Mouse (Mus musculus): ENCODE measurements around the gene Fanci. TPM values are rescaled to one million over a fixed set of nuclear protein-coding genes. Genes with fewer than 3 reads are reported as not detected.

Fanci gene
- polyA plus RNA-seq, 1 experiment from 2014 or later, result 3.0 TPM

GRCm38 (mm10) chr7:79392860-79393513 lies 1.3 kb downstream of the Fanci start:
- peak; percentile 50 for DNase-seq
- TF ChIP-seq EP300 (IDR thresholded peaks at IDR 0.05; ENCODE audit: low read depth), result no peak
- peak; percentile 52 for TF ChIP-seq CTCF (IDR thresholded peaks at IDR 0.05; ENCODE audit: low read depth)
- H3K4me2 ChIP-seq (ENCODE audit: low read depth, low read length), result peak overlapping the region; percentile 98
- 43% methylated on average over 9 of the region's 9 CpGs for WGBS (ENCODE audit: insufficient replicate concordance)
- peak overlapping the region; percentile 79 for H3K4me3 ChIP-seq (ENCODE audit: low read depth, low read length)
- no peaks in the 10 kb centered on the region for H3K27me3 ChIP-seq (ENCODE audit: insufficient read depth, low read length)
- H3K27ac ChIP-seq (ENCODE audit: low read depth), result peak overlapping the region; percentile 62
- H3K9me3 ChIP-seq (ENCODE audit: low read length), result no peaks in the 10 kb centered on the region
- ATAC-seq, result peak; percentile 62
- H3K36me3 ChIP-seq (replicated peaks; ENCODE audit: insufficient read depth, low read length), result no peaks in the 10 kb centered on the region
- H3K9ac ChIP-seq (replicated peaks), result peak overlapping the region; percentile 79
- peaks cover 9% of the 10 kb centered on the region; the same call in 1 of the 2 replicates for H3K4me1 ChIP-seq (ENCODE audit: insufficient read depth)

GRCm38 (mm10) chr7:79393924-79394323 lies 2.2 kb downstream of the Fanci start:
- TF ChIP-seq CTCF (IDR thresholded peaks at IDR 0.05; ENCODE audit: low read depth), result no peak
- TF ChIP-seq EP300 (IDR thresholded peaks at IDR 0.05; ENCODE audit: low read depth), result no peak
- H3K9me3 ChIP-seq (ENCODE audit: low read length), result no peaks in the 10 kb centered on the region
- no peak for DNase-seq
- no peak overlapping the region for H3K4me2 ChIP-seq (ENCODE audit: low read depth, low read length)
- H3K27me3 ChIP-seq (ENCODE audit: insufficient read depth, low read length), result no peaks in the 10 kb centered on the region
- H3K27ac ChIP-seq (ENCODE audit: low read depth), result no peak overlapping the region
- H3K4me3 ChIP-seq (ENCODE audit: low read depth, low read length), result no peak overlapping the region
- ATAC-seq, result no peak
- H3K36me3 ChIP-seq (replicated peaks; ENCODE audit: insufficient read depth, low read length), result no peaks in the 10 kb centered on the region
- no peak overlapping the region for H3K9ac ChIP-seq (replicated peaks)
- H3K4me1 ChIP-seq (ENCODE audit: insufficient read depth), result peaks cover 9% of the 10 kb centered on the region; the same call in 1 of the 2 replicates
- WGBS (ENCODE audit: insufficient replicate concordance), result 92% methylated on average over 7 of the region's 7 CpGs

GRCm38 (mm10) chr7:79394666-79395065 lies 2.9 kb downstream of the Fanci start:
- no peak overlapping the region for H3K27ac ChIP-seq (ENCODE audit: low read depth)
- no peaks in the 10 kb centered on the region for H3K27me3 ChIP-seq (ENCODE audit: insufficient read depth, low read length)
- H3K4me3 ChIP-seq (ENCODE audit: low read depth, low read length), result no peak overlapping the region
- TF ChIP-seq EP300 (IDR thresholded peaks at IDR 0.05; ENCODE audit: low read depth), result no peak
- TF ChIP-seq CTCF (IDR thresholded peaks at IDR 0.05; ENCODE audit: low read depth), result no peak
- ATAC-seq (no peak), DNase-seq (no peak)
- H3K4me1 ChIP-seq (ENCODE audit: insufficient read depth), result peaks cover 9% of the 10 kb centered on the region; the same call in 1 of the 2 replicates
- no peaks in the 10 kb centered on the region for H3K36me3 ChIP-seq (replicated peaks; ENCODE audit: insufficient read depth, low read length)
- no peak overlapping the region for H3K9ac ChIP-seq (replicated peaks)
- 87% methylated on average over 7 of the region's 7 CpGs for WGBS (ENCODE audit: insufficient replicate concordance)
- no peaks in the 10 kb centered on the region for H3K9me3 ChIP-seq (ENCODE audit: low read length)
- no peak overlapping the region for H3K4me2 ChIP-seq (ENCODE audit: low read depth, low read length)

- WGBS (ENCODE audit: insufficient replicate concordance), result 84% methylated on average over 7 of the region's 7 CpGs
- no peak for TF ChIP-seq EP300 (IDR thresholded peaks at IDR 0.05; ENCODE audit: low read depth)
- no peak for TF ChIP-seq CTCF (IDR thresholded peaks at IDR 0.05; ENCODE audit: low read depth)
- Histone ChIP-seq H3K9ac (replicated peaks) (no peak overlapping the region), H3K27me3 (ENCODE audit: insufficient read depth, low read length) (no peaks in the 10 kb centered on the region), H3K36me3 (replicated peaks; ENCODE audit: insufficient read depth, low read length) (no peaks in the 10 kb centered on the region), H3K4me2 (ENCODE audit: low read depth, low read length) (no peak overlapping the region), H3K4me3 (ENCODE audit: low read depth, low read length) (no peak overlapping the region), H3K27ac (ENCODE audit: low read depth) (no peak overlapping the region), H3K9me3 (ENCODE audit: low read length) (no peaks in the 10 kb centered on the region), H3K4me1 (ENCODE audit: insufficient read depth) (peaks cover 9% of the 10 kb centered on the region; the same call in 1 of the 2 replicates)
- no peak for DNase-seq
- ATAC-seq, result no peak
These were observed 3.5 kb downstream of the Fanci start for GRCm38 (mm10) chr7:79395186-79395585.

- ATAC-seq, result no peak
- Histone ChIP-seq H3K36me3 (replicated peaks; ENCODE audit: insufficient read depth, low read length) (no peaks in the 10 kb centered on the region; the same call in 1 of the 2 replicates), H3K4me2 (ENCODE audit: low read depth, low read length) (no peak overlapping the region), H3K4me1 (ENCODE audit: insufficient read depth) (peaks cover 5% of the 10 kb centered on the region; the same call in 1 of the 2 replicates), H3K27me3 (ENCODE audit: insufficient read depth, low read length) (no peaks in the 10 kb centered on the region), H3K27ac (ENCODE audit: low read depth) (no peak overlapping the region), H3K4me3 (ENCODE audit: low read depth, low read length) (no peak overlapping the region), H3K9ac (replicated peaks) (no peak overlapping the region), H3K9me3 (ENCODE audit: low read length) (no peaks in the 10 kb centered on the region)
- TF ChIP-seq CTCF (IDR thresholded peaks at IDR 0.05; ENCODE audit: low read depth) (no peak), EP300 (IDR thresholded peaks at IDR 0.05; ENCODE audit: low read depth) (no peak)
- 69% methylated on average over 10 of the region's 10 CpGs for WGBS (ENCODE audit: insufficient replicate concordance)
- no peak for DNase-seq
These were observed 5.8 kb downstream of the Fanci start for GRCm38 (mm10) chr7:79397446-79397963.

GRCm38 (mm10) chr7:79398426-79398825 lies 6.7 kb downstream of the Fanci start:
- WGBS (ENCODE audit: insufficient replicate concordance), result 70% methylated on average over 8 of the region's 8 CpGs
- Histone ChIP-seq H3K9ac (replicated peaks) (no peak overlapping the region), H3K9me3 (ENCODE audit: low read length) (no peaks in the 10 kb centered on the region), H3K27ac (ENCODE audit: low read depth) (no peak overlapping the region), H3K36me3 (replicated peaks; ENCODE audit: insufficient read depth, low read length) (no peaks in the 10 kb centered on the region; the same call in 1 of the 2 replicates), H3K4me2 (ENCODE audit: low read depth, low read length) (no peak overlapping the region), H3K4me1 (ENCODE audit: insufficient read depth) (no peaks in the 10 kb centered on the region), H3K4me3 (ENCODE audit: low read depth, low read length) (no peak overlapping the region), H3K27me3 (ENCODE audit: insufficient read depth, low read length) (no peaks in the 10 kb centered on the region)
- ATAC-seq (no peak), DNase-seq (no peak)
- no peak for TF ChIP-seq CTCF (IDR thresholded peaks at IDR 0.05; ENCODE audit: low read depth)
- no peak for TF ChIP-seq EP300 (IDR thresholded peaks at IDR 0.05; ENCODE audit: low read depth)
